Mouse (Mus musculus): ENCODE results near the gene Kif2c. TPM values are rescaled to one million over a fixed set of nuclear protein-coding genes. Genes with fewer than 3 reads are reported as not detected.

The Kif2c gene
- total and polyA plus RNA-seq, 3 experiments = 32.6 to 45.1 TPM; not detected in 1

DNA sequence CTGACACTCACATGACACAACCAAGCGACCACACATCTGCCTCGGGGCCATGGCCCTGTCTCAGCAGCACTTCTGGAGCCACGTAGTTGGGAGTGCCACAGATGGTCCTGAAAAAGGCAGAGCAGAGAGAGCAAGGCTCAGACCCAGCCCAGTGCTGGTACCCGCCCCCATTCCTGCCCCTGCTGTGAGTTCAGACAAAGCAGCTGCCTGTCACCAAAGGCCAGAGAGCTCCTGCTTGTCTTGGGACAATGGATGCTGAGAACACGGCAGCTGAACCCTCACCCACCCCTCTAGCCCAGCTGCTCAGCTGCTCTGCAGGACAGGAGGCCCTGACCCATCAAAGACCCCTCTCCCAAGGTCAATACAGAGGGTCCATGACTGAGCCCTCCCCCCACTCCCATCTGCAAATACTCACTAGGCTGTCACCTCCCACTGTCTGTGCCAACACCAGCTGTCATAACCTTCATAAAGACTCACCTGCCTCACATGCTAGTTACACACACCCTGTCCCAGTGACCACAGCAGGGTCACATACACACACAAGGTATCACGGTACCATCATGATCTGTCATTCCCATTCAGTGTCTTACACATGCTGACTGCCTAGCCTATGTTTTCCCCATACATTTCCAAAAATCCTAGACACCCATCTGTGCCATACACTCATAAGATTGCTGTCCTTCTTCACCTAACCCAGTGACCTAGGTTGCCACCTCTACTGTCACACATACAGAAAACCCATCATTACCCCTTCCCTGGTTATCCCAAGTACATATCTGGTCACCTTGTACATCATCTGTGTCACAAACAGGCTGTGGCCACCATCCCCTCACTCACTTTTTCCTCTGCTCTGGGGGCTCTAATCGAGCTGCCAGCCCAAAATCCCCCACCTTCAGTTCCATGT, 50.3 kb downstream of the Kif2c start:
- Histone ChIP-seq H3K4me1 (ENCODE audit: control insufficient read depth in 1 of 2, insufficient read depth in 2 of 2, low read length in 2 of 2) (peaks cover 9 to 25% of the 10 kb centered on the region in 2 experiments), H3K79me2 (ENCODE audit: control insufficient read depth, insufficient read depth, low read length, poor library complexity) (peaks cover 9% of the 10 kb centered on the region), H3K4me3 (ENCODE audit: control insufficient read depth in 1 of 2, insufficient read depth in 1 of 2, low read depth in 2 of 2, low read length in 2 of 2) (no peak overlapping the region; a peak in 1 of 4 replicates), H3K9ac (ENCODE audit: control insufficient read depth, low read depth, low read length, poor library complexity, severe bottlenecking) (no peak overlapping the region), H3K27ac (ENCODE audit: control insufficient read depth, low read depth, low read length) (no peak overlapping the region), H3K36me3 (ENCODE audit: control insufficient read depth in 1 of 2, insufficient read depth in 2 of 2, low read length in 2 of 2) (peaks cover 0 to 5% of the 10 kb centered on the region in 2 experiments; a peak in 2 of 4 replicates), H3K9me3 (replicated peaks; ENCODE audit: insufficient read depth, low read length) (no peaks in the 10 kb centered on the region), H3K27me3 (ENCODE audit: control insufficient read depth in 1 of 2, insufficient read depth in 2 of 2, low read length in 2 of 2) (no peaks in the 10 kb centered on the region)
- no peak for TF ChIP-seq NRF1 (IDR thresholded peaks at IDR 0.05; ENCODE audit: insufficient read depth, low read depth, low read length, poor library complexity, severe bottlenecking)
- TF ChIP-seq TCF12 (IDR thresholded peaks at IDR 0.05; ENCODE audit: low read depth, low read length) = no peak
- no peak for DNase-seq (ENCODE audit: low read depth, low spot score)

DNA sequence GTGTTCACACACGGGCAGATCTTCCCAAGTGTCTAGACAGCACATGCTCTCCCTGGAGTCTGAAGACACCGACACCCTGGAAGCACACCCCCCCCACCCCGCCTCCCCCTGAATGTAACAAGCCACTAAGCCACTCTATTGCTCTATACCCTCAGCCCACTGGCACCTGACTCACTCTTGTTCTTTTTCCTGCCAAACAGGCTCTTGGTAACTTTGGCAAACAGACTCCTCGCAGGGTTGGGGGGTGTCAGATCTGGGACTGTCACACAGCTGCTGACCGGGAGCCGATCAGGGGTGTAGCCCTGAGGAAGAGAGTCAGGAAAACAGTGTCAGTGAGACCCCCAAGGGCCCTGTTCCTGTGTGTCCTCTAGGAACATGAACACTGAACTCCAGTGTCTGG, 51.2 kb downstream of the Kif2c start:
- no peaks in the 10 kb centered on the region for H3K27me3 ChIP-seq (ENCODE audit: control insufficient read depth in 1 of 2, insufficient read depth in 2 of 2, low read length in 2 of 2)
- DNase-seq (ENCODE audit: low read depth, low spot score) = no peak
- H3K4me3 ChIP-seq (ENCODE audit: control insufficient read depth in 1 of 2, insufficient read depth in 1 of 2, low read depth in 2 of 2, low read length in 2 of 2) = no peak overlapping the region
- peaks cover 0 to 9% of the 10 kb centered on the region in 2 experiments; a peak in 2 of 4 replicates for H3K36me3 ChIP-seq (ENCODE audit: control insufficient read depth in 1 of 2, insufficient read depth in 2 of 2, low read length in 2 of 2)
- TF ChIP-seq EP300 (IDR thresholded peaks at IDR 0.05; ENCODE audit: low read depth in 1 of 2, low read length in 2 of 2) (no peak), GABPA (IDR thresholded peaks at IDR 0.05; ENCODE audit: low read depth, low read length) (no peak), TBP (IDR thresholded peaks at IDR 0.05; ENCODE audit: low read depth, low read length) (no peak), POLR2A (IDR thresholded peaks at IDR 0.05; ENCODE audit: control insufficient read depth in 1 of 2, insufficient read depth in 1 of 2, low read depth in 1 of 2, low read length in 2 of 2, poor library complexity in 1 of 2) (no peak)
- no peak overlapping the region for H3K27ac ChIP-seq (ENCODE audit: control insufficient read depth, low read depth, low read length)
- no peak overlapping the region for H3K9ac ChIP-seq (ENCODE audit: control insufficient read depth, low read depth, low read length, poor library complexity, severe bottlenecking)
- no peaks in the 10 kb centered on the region for H3K9me3 ChIP-seq (replicated peaks; ENCODE audit: insufficient read depth, low read length)
- H3K4me1 ChIP-seq (ENCODE audit: control insufficient read depth in 1 of 2, insufficient read depth in 2 of 2, low read length in 2 of 2) = peaks cover 5 to 29% of the 10 kb centered on the region in 2 experiments
- peaks cover 9% of the 10 kb centered on the region for H3K79me2 ChIP-seq (ENCODE audit: control insufficient read depth, insufficient read depth, low read length, poor library complexity)

DNA sequence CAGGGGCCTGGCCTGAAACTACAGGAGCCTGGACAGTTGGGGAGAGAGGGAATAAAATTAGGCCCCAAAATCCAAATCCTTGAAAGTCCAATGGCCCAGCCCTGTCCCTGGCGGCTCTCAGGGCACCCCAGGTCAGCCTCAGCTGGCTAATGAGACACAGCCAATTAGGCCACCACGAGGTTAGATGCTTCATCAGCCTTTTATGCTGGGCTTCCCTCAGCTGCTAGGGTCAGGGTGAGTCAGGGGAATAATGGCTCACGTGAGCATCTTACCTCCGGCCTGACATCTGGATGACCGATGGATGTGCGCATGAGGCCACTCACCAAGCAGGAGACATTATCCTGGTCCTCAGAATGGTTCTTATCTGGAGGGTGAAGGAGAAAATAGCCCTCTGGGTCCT, 51.6 kb downstream of the Kif2c start:
- no peak for DNase-seq (ENCODE audit: low read depth, low spot score)
- H3K27ac ChIP-seq (ENCODE audit: control insufficient read depth, low read depth, low read length) = no peak overlapping the region
- no peak overlapping the region for H3K4me3 ChIP-seq (ENCODE audit: control insufficient read depth in 1 of 2, insufficient read depth in 1 of 2, low read depth in 2 of 2, low read length in 2 of 2)
- H3K4me1 ChIP-seq (ENCODE audit: control insufficient read depth in 1 of 2, insufficient read depth in 2 of 2, low read length in 2 of 2) = peaks cover 5 to 27% of the 10 kb centered on the region in 2 experiments
- H3K9ac ChIP-seq (ENCODE audit: control insufficient read depth, low read depth, low read length, poor library complexity, severe bottlenecking) = no peak overlapping the region
- TF ChIP-seq NELFE (IDR thresholded peaks at IDR 0.05; ENCODE audit: low read depth, low read length) = no peak
- no peak for TF ChIP-seq SIN3A (IDR thresholded peaks at IDR 0.05; ENCODE audit: low read length)
- no peak for TF ChIP-seq MAZ (IDR thresholded peaks at IDR 0.05; ENCODE audit: low read depth, low read length)
- TF ChIP-seq GABPA (IDR thresholded peaks at IDR 0.05; ENCODE audit: low read depth, low read length) = no peak
- no peak for TF ChIP-seq ZMIZ1 (IDR thresholded peaks at IDR 0.05; ENCODE audit: low read depth, low read length)
- no peak for TF ChIP-seq POLR2AphosphoS2 (IDR thresholded peaks at IDR 0.05; ENCODE audit: low read length)
- no peak for TF ChIP-seq USF1 (IDR thresholded peaks at IDR 0.05; ENCODE audit: low read depth, low read length)
- TF ChIP-seq TCF12 (IDR thresholded peaks at IDR 0.05; ENCODE audit: low read depth, low read length) = no peak
- no peak for TF ChIP-seq ZC3H11A (IDR thresholded peaks at IDR 0.05; ENCODE audit: low read depth, low read length)
- no peak for TF ChIP-seq TBP (IDR thresholded peaks at IDR 0.05; ENCODE audit: low read depth, low read length)
- no peak for TF ChIP-seq RAD21 (IDR thresholded peaks at IDR 0.05; ENCODE audit: low read depth, low read length)
- no peak for TF ChIP-seq HCFC1 (IDR thresholded peaks at IDR 0.05; ENCODE audit: low read depth, low read length)
- no peak for TF ChIP-seq POLR2AphosphoS5 (IDR thresholded peaks at IDR 0.05; ENCODE audit: borderline replicate concordance, low read depth, low read length)
- no peak for TF ChIP-seq UBTF (IDR thresholded peaks at IDR 0.05; ENCODE audit: borderline replicate concordance, insufficient read depth, low read depth, low read length)
- TF ChIP-seq CTCF (IDR thresholded peaks at IDR 0.05 in 2 of 3, conservative IDR thresholded peaks at IDR 0.05 in 1 of 3; ENCODE audit: control insufficient read depth in 1 of 3, insufficient read depth in 1 of 3, low read depth in 2 of 3, low read length in 3 of 3, poor library complexity in 1 of 3, severe bottlenecking in 1 of 3) = no peak
- no peak for TF ChIP-seq POLR2A (IDR thresholded peaks at IDR 0.05; ENCODE audit: control insufficient read depth in 1 of 2, insufficient read depth in 1 of 2, low read depth in 1 of 2, low read length in 2 of 2, poor library complexity in 1 of 2)
- H3K27me3 ChIP-seq (ENCODE audit: control insufficient read depth in 1 of 2, insufficient read depth in 2 of 2, low read length in 2 of 2) = no peaks in the 10 kb centered on the region
- H3K9me3 ChIP-seq (replicated peaks; ENCODE audit: insufficient read depth, low read length) = no peaks in the 10 kb centered on the region
- peaks cover 9% of the 10 kb centered on the region for H3K79me2 ChIP-seq (ENCODE audit: control insufficient read depth, insufficient read depth, low read length, poor library complexity)
- peaks cover 0 to 10% of the 10 kb centered on the region in 2 experiments; a peak in 2 of 4 replicates for H3K36me3 ChIP-seq (ENCODE audit: control insufficient read depth in 1 of 2, insufficient read depth in 2 of 2, low read length in 2 of 2)
